Mouse (Mus musculus): ENCODE data around the gene Spef1. TPM values are rescaled to one million over a fixed set of nuclear protein-coding genes. Genes with fewer than 3 reads are reported as not detected.

Spef1 gene
- polyA plus RNA-seq, 1 experiment from 2014 or later, result 10.6 TPM

GRCm38 (mm10) chr2:131178828-131179245, 8.2 kb downstream of the Spef1 start:
- Histone ChIP-seq H3K9ac (peak overlapping the region; percentile 96), H3K4me2 (peak overlapping the region; percentile 97), H3K4me1 (peaks cover 48% of the 10 kb centered on the region), H3K4me3 (peak overlapping the region; percentile 64), H3K9me3 (no peaks in the 10 kb centered on the region), H3K36me3 (replicated peaks) (no peaks in the 10 kb centered on the region), H3K27ac (peak overlapping the region; percentile 96), H3K27me3 (replicated peaks) (no peaks in the 10 kb centered on the region)
- ATAC-seq (replicated peaks), result 0 out of 2 replicates have a peak, but pooled peaks have one; percentile 2
- 20% methylated on average over 26 of the region's 26 CpGs for WGBS

DNA sequence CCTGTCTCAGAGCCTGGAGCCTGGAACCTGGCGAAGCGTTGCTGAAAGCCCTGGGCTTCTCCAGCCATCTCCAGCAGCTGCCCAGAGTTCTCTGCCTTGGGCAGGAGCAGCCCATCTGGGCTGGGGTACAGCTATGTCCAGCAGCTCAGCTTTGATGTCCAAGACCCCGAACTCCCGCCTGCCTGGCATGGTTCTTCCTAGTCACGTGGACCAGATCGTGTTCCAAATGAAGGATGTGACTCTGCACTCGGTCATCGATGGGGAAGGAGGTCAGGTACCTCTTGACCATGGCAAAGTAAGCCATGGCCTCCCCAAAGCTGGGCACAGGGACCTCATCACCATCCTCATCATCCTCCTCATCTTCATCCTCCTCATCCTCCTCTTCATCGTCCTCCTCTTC, 9.2 kb downstream of the Spef1 start:
- no peaks in the 10 kb centered on the region for H3K9me3 ChIP-seq
- H3K4me2 ChIP-seq, result peak overlapping the region; percentile 97
- ATAC-seq (replicated peaks), result no peak
- peak overlapping the region; percentile 32; the same call in 1 of the 2 replicates for H3K9ac ChIP-seq
- H3K36me3 ChIP-seq (replicated peaks), result no peaks in the 10 kb centered on the region
- H3K4me1 ChIP-seq, result peaks cover 53% of the 10 kb centered on the region
- peak overlapping the region; percentile 64 for H3K4me3 ChIP-seq
- peaks cover 3% of the 10 kb centered on the region; the same call in 1 of the 2 replicates for H3K27me3 ChIP-seq (replicated peaks)
- WGBS, result 87% methylated on average over 9 of the region's 9 CpGs
- no peak overlapping the region for H3K27ac ChIP-seq

- H3K4me2 ChIP-seq, result peak overlapping the region; percentile 97
- no peak overlapping the region for H3K9ac ChIP-seq
- peaks cover 56% of the 10 kb centered on the region for H3K4me1 ChIP-seq
- 72% methylated on average over 5 of the region's 5 CpGs for WGBS
- H3K27me3 ChIP-seq (replicated peaks), result peaks cover 17% of the 10 kb centered on the region
- H3K4me3 ChIP-seq, result no peak overlapping the region
- H3K36me3 ChIP-seq (replicated peaks), result no peaks in the 10 kb centered on the region
- no peak overlapping the region for H3K27ac ChIP-seq
- no peak for ATAC-seq (replicated peaks)
- no peaks in the 10 kb centered on the region for H3K9me3 ChIP-seq
Measured at GRCm38 (mm10) chr2:131176491-131176890, 10.6 kb downstream of the Spef1 start.

GRCm38 (mm10) chr2:131175945-131176309, 11.2 kb downstream of the Spef1 start:
- ATAC-seq (replicated peaks), result no peak
- peaks cover 59% of the 10 kb centered on the region for H3K4me1 ChIP-seq

GRCm38 (mm10) chr2:131175286-131175944, 11.7 kb downstream of the Spef1 start:
- no peak overlapping the region for H3K4me2 ChIP-seq
- 62% methylated on average over 3 of the region's 3 CpGs for WGBS
- H3K4me3 ChIP-seq, result no peak overlapping the region
- peak overlapping the region; percentile 42; the same call in 1 of the 2 replicates for H3K27ac ChIP-seq
- no peaks in the 10 kb centered on the region for H3K36me3 ChIP-seq (replicated peaks)
- no peaks in the 10 kb centered on the region for H3K9me3 ChIP-seq
- no peak overlapping the region for H3K9ac ChIP-seq
- H3K27me3 ChIP-seq (replicated peaks), result peaks cover 24% of the 10 kb centered on the region
- peaks cover 59% of the 10 kb centered on the region for H3K4me1 ChIP-seq
- ATAC-seq (replicated peaks), result no peak

More at GRCm38 (mm10) chr2:131175945-131176309, 11.2 kb downstream of the Spef1 start:
- H3K4me2 ChIP-seq, result no peak overlapping the region
- H3K27me3 ChIP-seq (replicated peaks), result peaks cover 23% of the 10 kb centered on the region
- no peak overlapping the region for H3K27ac ChIP-seq
- H3K9me3 ChIP-seq, result no peaks in the 10 kb centered on the region
- WGBS, result 98% methylated on average over 1 of the region's 1 CpGs
- H3K36me3 ChIP-seq (replicated peaks), result no peaks in the 10 kb centered on the region
- no peak overlapping the region for H3K4me3 ChIP-seq
- H3K9ac ChIP-seq, result no peak overlapping the region

DNA sequence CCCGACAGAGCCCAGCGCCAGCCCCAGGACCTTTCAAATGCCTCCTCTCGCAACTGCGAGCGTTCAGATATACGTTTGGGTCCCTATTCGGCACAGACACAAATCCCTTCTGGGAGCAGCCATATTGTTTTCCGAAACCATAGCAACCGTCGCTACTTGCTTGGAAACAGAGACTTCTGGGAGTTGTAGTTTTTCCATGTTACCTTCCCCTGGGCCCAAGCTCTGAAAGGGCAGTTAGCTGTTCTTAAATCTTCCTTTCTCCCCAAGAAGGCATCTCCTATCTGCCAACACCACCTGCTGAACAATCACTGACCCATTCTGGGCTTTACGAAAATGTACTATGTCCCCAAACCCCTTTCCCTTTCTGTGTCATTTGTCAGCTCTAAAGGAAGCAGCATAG, 12.4 kb downstream of the Spef1 start:
- no peaks in the 10 kb centered on the region for H3K9me3 ChIP-seq
- peaks cover 59% of the 10 kb centered on the region for H3K4me1 ChIP-seq
- 0 out of 2 replicates have a peak overlapping the region, but pooled peaks have one; percentile 42 for H3K27ac ChIP-seq
- peaks cover 24% of the 10 kb centered on the region for H3K27me3 ChIP-seq (replicated peaks)
- no peaks in the 10 kb centered on the region for H3K36me3 ChIP-seq (replicated peaks)
- peak overlapping the region; percentile 87 for H3K4me2 ChIP-seq
- H3K4me3 ChIP-seq, result peak overlapping the region; percentile 46
- WGBS, result 5% methylated on average over 11 of the region's 11 CpGs
- H3K9ac ChIP-seq, result peak overlapping the region; percentile 23; the same call in 1 of the 2 replicates
- peak; percentile 57 for ATAC-seq (replicated peaks)

DNA sequence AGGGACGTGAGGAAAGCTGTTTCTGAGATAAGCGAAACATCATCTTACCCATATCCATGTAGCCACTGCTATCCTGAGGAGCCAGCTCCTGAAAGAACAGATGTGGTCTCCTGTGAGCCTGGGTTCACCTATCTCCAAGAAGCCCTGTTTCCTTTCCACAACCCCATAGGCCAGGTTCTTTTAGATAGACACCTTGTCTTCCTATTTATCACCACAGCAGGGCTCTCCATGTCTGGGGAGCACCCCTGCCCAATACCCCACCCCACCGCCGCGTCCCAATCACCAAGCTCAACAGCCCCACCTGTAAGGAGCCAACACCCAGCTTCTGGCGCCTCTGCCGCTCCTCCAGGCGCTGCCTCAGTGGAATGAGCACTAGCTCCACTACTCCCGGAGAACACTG, 14.8 kb downstream of the Spef1 start:
- no peak overlapping the region for H3K4me2 ChIP-seq
- H3K9ac ChIP-seq, result no peak overlapping the region
- no peak overlapping the region for H3K4me3 ChIP-seq
- no peaks in the 10 kb centered on the region for H3K36me3 ChIP-seq (replicated peaks)
- peaks cover 24% of the 10 kb centered on the region for H3K27me3 ChIP-seq (replicated peaks)
- H3K27ac ChIP-seq, result no peak overlapping the region
- WGBS, result 46% methylated on average over 9 of the region's 9 CpGs
- H3K9me3 ChIP-seq, result no peaks in the 10 kb centered on the region
- ATAC-seq (replicated peaks), result no peak
- peaks cover 41% of the 10 kb centered on the region for H3K4me1 ChIP-seq

DNA sequence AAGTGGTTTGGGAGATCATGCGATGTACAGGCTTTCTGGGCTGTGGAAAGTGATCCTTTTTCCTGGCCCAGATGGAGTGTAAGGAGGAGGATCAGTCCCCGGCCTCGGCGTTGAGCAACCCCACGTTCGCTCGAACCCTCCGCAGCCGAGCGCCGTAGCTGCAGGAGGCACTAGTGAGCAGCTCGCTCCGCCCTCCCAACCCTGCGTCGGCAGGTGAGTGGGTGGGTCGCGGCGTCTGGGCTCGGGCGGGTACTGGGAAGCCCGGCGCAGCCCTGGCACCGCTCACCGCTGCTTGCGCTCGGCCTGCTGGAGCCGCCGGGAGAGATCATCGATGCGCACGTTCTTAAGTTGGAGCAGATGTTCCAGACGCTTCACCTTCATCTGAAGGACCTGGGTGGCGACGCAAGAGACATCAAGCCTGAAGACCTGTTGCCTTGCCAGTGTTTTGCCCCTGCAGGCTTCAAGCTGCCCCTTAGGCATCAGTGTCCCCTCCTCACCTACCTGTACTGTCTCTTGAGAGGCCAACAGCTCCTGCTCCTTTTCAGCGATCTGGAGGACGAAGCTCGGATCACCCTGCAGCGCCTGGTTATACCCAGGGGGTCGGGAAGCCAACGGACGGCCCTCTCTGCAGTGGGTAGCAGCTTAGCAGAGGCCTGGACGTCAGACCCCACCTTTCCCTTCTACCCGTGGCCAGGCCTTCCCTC, 15.5 kb downstream of the Spef1 start:
- no peak for ATAC-seq (replicated peaks)
- no peak overlapping the region for H3K9ac ChIP-seq
- peaks cover 24% of the 10 kb centered on the region for H3K27me3 ChIP-seq (replicated peaks)
- WGBS, result 15% methylated on average over 43 of the region's 43 CpGs
- H3K36me3 ChIP-seq (replicated peaks), result no peaks in the 10 kb centered on the region
- H3K27ac ChIP-seq, result no peak overlapping the region
- H3K9me3 ChIP-seq, result no peaks in the 10 kb centered on the region
- H3K4me1 ChIP-seq, result peaks cover 34% of the 10 kb centered on the region
- H3K4me3 ChIP-seq, result no peak overlapping the region
- peak overlapping the region; percentile 15 for H3K4me2 ChIP-seq

DNA sequence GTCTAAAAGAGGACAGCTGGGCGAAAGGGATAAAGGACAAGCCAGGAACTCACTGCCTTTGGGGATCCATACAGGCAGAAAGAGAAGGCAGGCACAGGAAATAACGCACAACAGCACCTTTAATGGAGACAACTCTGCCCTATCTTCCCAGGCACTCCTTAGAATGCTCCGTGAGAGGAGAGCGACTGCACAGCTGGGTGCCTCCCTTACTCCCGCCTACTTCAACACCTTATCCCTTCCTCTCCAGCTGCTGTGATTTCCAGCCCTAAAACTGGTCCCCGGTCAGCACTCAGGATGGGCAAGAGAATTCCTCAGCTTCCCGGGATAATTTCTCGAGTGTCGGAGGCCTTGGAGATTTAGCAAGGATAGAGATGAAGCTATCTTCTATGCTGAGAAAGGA, 16.1 kb downstream of the Spef1 start:
- Histone ChIP-seq H3K9ac (no peak overlapping the region), H3K27me3 (replicated peaks) (peaks cover 24% of the 10 kb centered on the region), H3K36me3 (replicated peaks) (no peaks in the 10 kb centered on the region), H3K4me2 (peak overlapping the region; percentile 15; the same call in 1 of the 2 replicates), H3K27ac (no peak overlapping the region), H3K4me3 (no peak overlapping the region), H3K4me1 (peaks cover 30% of the 10 kb centered on the region), H3K9me3 (no peaks in the 10 kb centered on the region)
- 21% methylated on average over 9 of the region's 9 CpGs for WGBS
- ATAC-seq (replicated peaks), result no peak

- H3K27ac ChIP-seq, result no peak overlapping the region
- no peak overlapping the region for H3K4me2 ChIP-seq
- whole genome bisulfite sequencing, result 47% methylated on average over 1 of the region's 1 CpGs
- no peak overlapping the region for H3K9ac ChIP-seq
- H3K36me3 ChIP-seq (replicated peaks), result no peaks in the 10 kb centered on the region
- ATAC-seq (replicated peaks), result no peak
- H3K27me3 ChIP-seq (replicated peaks), result peaks cover 24% of the 10 kb centered on the region
- no peak overlapping the region for H3K4me3 ChIP-seq
- H3K4me1 ChIP-seq, result peaks cover 12% of the 10 kb centered on the region
- 0 out of 2 replicates have a peak, but pooled peaks cover 4% of the 10 kb centered on the region for H3K9me3 ChIP-seq
Measured at GRCm38 (mm10) chr2:131168914-131169313, 18.2 kb downstream of the Spef1 start.

GRCm38 (mm10) chr2:131167984-131168383, 19.1 kb downstream of the Spef1 start:
- Histone ChIP-seq H3K27ac (no peak overlapping the region), H3K4me2 (no peak overlapping the region), H3K4me1 (peaks cover 6% of the 10 kb centered on the region; the same call in 1 of the 2 replicates), H3K9me3 (0 out of 2 replicates have a peak, but pooled peaks cover 4% of the 10 kb centered on the region), H3K36me3 (replicated peaks) (no peaks in the 10 kb centered on the region), H3K4me3 (no peak overlapping the region), H3K9ac (no peak overlapping the region), H3K27me3 (replicated peaks) (peaks cover 21% of the 10 kb centered on the region)
- no peak for ATAC-seq (replicated peaks)
- 84% methylated on average over 6 of the region's 6 CpGs for WGBS

DNA sequence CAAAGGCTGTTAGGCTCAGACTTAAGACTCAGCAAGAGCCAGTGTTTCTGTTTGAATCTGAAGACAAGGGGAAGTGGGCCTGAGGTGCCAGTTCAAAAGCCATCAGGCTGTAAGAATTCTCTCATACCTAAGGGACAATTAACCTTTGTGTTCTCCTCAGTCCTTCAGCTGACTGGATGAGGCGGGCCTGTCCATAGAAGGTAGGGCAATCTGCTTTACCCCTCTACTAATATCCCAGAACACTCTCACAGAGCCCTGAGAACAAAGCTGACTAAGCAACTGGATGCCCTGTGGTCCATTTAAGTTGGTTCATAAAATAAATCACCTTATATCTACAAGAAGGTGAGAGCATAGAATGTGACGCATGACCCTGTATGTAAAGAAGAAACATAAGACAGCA, 20.9 kb downstream of the Spef1 start:
- H3K4me1 ChIP-seq, result peaks cover under 1% of the 10 kb centered on the region
- H3K36me3 ChIP-seq (replicated peaks), result no peaks in the 10 kb centered on the region
- ATAC-seq (replicated peaks), result no peak
- 0 out of 2 replicates have a peak, but pooled peaks cover 4% of the 10 kb centered on the region for H3K9me3 ChIP-seq
- no peak overlapping the region for H3K4me3 ChIP-seq
- 0 out of 2 replicates have a peak, but pooled peaks cover 3% of the 10 kb centered on the region for H3K27me3 ChIP-seq (replicated peaks)
- no peak overlapping the region for H3K9ac ChIP-seq
- 89% methylated on average over 2 of the region's 2 CpGs for WGBS
- no peak overlapping the region for H3K4me2 ChIP-seq
- no peak overlapping the region for H3K27ac ChIP-seq

Data from midbrain, embryonic 15.5 days (tissue).